In genomic region chr8:84197922-84198774, GRCm38 (mm10) we compare ENCODE assay signal across 8 mouse cellular contexts. TPM values are rescaled to one million over a fixed set of nuclear protein-coding genes. Genes with fewer than 3 reads are reported as not detected.
DNase-seq lines count a peak whose midpoint lies in the region; ATAC-seq and TF ChIP-seq lines count a peak whose summit lies in the region.

No protein-coding gene starts in this region.

- no peaks in the 10 kb centered on the region for H3K27me3 ChIP-seq in forebrain, embryonic 13.5 days
- no peaks in the 10 kb centered on the region for H3K27me3 ChIP-seq in heart, postnatal 0 days (ENCODE audit: control insufficient read depth, insufficient read depth, low read length)
- H3K27me3 ChIP-seq in neural tube, embryonic 13.5 days: peaks cover 22% of the 10 kb centered on the region

- peak overlapping the region; percentile 73 for H3K4me2 ChIP-seq in forebrain, embryonic 13.5 days
- H3K4me2 ChIP-seq in heart, postnatal 0 days (ENCODE audit: low read depth, low read length): peak overlapping the region; percentile 59
- H3K4me2 ChIP-seq in neural tube, embryonic 13.5 days: peak overlapping the region; percentile 63

- peak overlapping the region; percentile 65 for H3K9ac ChIP-seq in forebrain, embryonic 13.5 days
- H3K9ac ChIP-seq in heart, postnatal 0 days (replicated peaks; ENCODE audit: low read depth, low read length): peak overlapping the region; percentile 34
- H3K9ac ChIP-seq in neural tube, embryonic 13.5 days: peak overlapping the region; percentile 61

- peak overlapping the region; percentile 51 for H3K4me3 ChIP-seq in forebrain, embryonic 13.5 days
- H3K4me3 ChIP-seq in heart, postnatal 0 days (ENCODE audit: low read depth, low read length): peak overlapping the region; percentile 35
- H3K4me3 ChIP-seq in neural tube, embryonic 13.5 days: peak overlapping the region; percentile 47

- DNase-seq in CD4-positive, CD25-positive, alpha-beta regulatory T cell, adult 2 months (ENCODE audit: low read depth, low spot score): peak; percentile 100
- DNase-seq in adrenal gland, postnatal 36 days: peak; percentile 94 to 96
- peak; percentile 97 for DNase-seq in heart, postnatal 0 days (ENCODE audit: low spot score)
- DNase-seq in kidney, postnatal 36 days: peak; percentile 91 to 92
- DNase-seq in lung, adult 18-20 months: peak; percentile 97 to 99
- peak; percentile 86 for DNase-seq in testis, postnatal 10 days (ENCODE audit: low spot score)

- no peak for TF ChIP-seq CTCF in heart, postnatal 0 days (IDR thresholded peaks at IDR 0.05; ENCODE audit: low read depth)

- TF ChIP-seq EP300 in heart, postnatal 0 days (IDR thresholded peaks at IDR 0.05; ENCODE audit: low read depth): no peak

- peaks cover 59% of the 10 kb centered on the region for H3K4me1 ChIP-seq in forebrain, embryonic 13.5 days
- peaks cover 36% of the 10 kb centered on the region for H3K4me1 ChIP-seq in heart, postnatal 0 days (ENCODE audit: control insufficient read depth, insufficient read depth)
- H3K4me1 ChIP-seq in neural tube, embryonic 13.5 days (replicated peaks): peaks cover 60% of the 10 kb centered on the region

- no peaks in the 10 kb centered on the region for H3K9me3 ChIP-seq in forebrain, embryonic 13.5 days (replicated peaks)
- no peaks in the 10 kb centered on the region for H3K9me3 ChIP-seq in heart, postnatal 0 days (replicated peaks; ENCODE audit: control insufficient read depth, low read length)
- H3K9me3 ChIP-seq in neural tube, embryonic 13.5 days: no peaks in the 10 kb centered on the region

- H3K27ac ChIP-seq in forebrain, embryonic 13.5 days: peak overlapping the region; percentile 89
- H3K27ac ChIP-seq in heart, postnatal 0 days (ENCODE audit: low read depth): peak overlapping the region; percentile 99
- H3K27ac ChIP-seq in neural tube, embryonic 13.5 days (replicated peaks): peak overlapping the region; percentile 89

- peak; percentile 71 for ATAC-seq in forebrain, embryonic 13.5 days
- peak; percentile 81 for ATAC-seq in heart, postnatal 0 days (ENCODE audit: insufficient read depth, low read depth)
- ATAC-seq in neural tube, embryonic 13.5 days (ENCODE audit: low read depth): peak; percentile 85

- WGBS in forebrain, embryonic 13.5 days: 1% methylated on average over 30 of the region's 30 CpGs
- WGBS in heart, postnatal 0 days: 3% methylated on average over 30 of the region's 30 CpGs
- 2% methylated on average over 30 of the region's 30 CpGs for WGBS in neural tube, embryonic 13.5 days

- no peaks in the 10 kb centered on the region for H3K36me3 ChIP-seq in forebrain, embryonic 13.5 days (ENCODE audit: poor library complexity, severe bottlenecking)
- H3K36me3 ChIP-seq in heart, postnatal 0 days (replicated peaks; ENCODE audit: control insufficient read depth, insufficient read depth, low read length): no peaks in the 10 kb centered on the region
- H3K36me3 ChIP-seq in neural tube, embryonic 13.5 days: no peaks in the 10 kb centered on the region

RNA-seq across cellular contexts. Expression of gene Nanos3, which starts 13.1 kb away (rescaled TPM):
- 1 to 10 TPM in 1 of 2 experiments, not detected in 1; 2.3 TPM for total RNA-seq in adrenal gland, postnatal 36 days (2021)
- 4.7 and 6.5 TPM in 2 replicates for polyA plus RNA-seq in forebrain, embryonic 13.5 days (2015; fragmentation: Nextera tagmentation; extraction: Ambion mirVana)
- 1.4 TPM in 1 of 2 replicates, not detected in the other for total RNA-seq in heart, postnatal 0 days (2014; rRNA removed; ENCODE audit: low replicate concordance)
- 4.6 and 6.0 TPM in 2 replicates for polyA plus RNA-seq in heart, postnatal 0 days (2015; fragmentation: Nextera tagmentation; extraction: Ambion mirVana)
- 6.1 and 10.1 TPM in 2 replicates for polyA plus RNA-seq in neural tube, embryonic 13.5 days (2015; fragmentation: Nextera tagmentation; extraction: Ambion mirVana)

RNA-seq across cellular contexts. Expression of gene Zswim4, which starts 38.7 kb away (rescaled TPM):
- total RNA-seq in adrenal gland, postnatal 36 days (2021): 10 to 100 TPM; 40.1 to 47.6 TPM
- 43.1 and 44.0 TPM in 2 replicates for polyA plus RNA-seq in forebrain, embryonic 13.5 days (2015; fragmentation: Nextera tagmentation; extraction: Ambion mirVana)
- 23.8 and 31.4 TPM in 2 replicates for total RNA-seq in heart, postnatal 0 days (2014; rRNA removed; ENCODE audit: low replicate concordance)
- 4.6 and 5.8 TPM in 2 replicates for polyA plus RNA-seq in heart, postnatal 0 days (2015; fragmentation: Nextera tagmentation; extraction: Ambion mirVana)
- polyA plus RNA-seq in neural tube, embryonic 13.5 days (2015; fragmentation: Nextera tagmentation; extraction: Ambion mirVana): 32.9 and 34.7 TPM in 2 replicates

RNA-seq across cellular contexts. Expression of gene 4930432K21Rik, which starts 50.3 kb away (rescaled TPM):
- under 1 TPM; 0.46 to 0.76 TPM for total RNA-seq in adrenal gland, postnatal 36 days (2021)
- polyA plus RNA-seq in forebrain, embryonic 13.5 days (2015; fragmentation: Nextera tagmentation; extraction: Ambion mirVana): 2.2 and 2.3 TPM in 2 replicates
- 0.43 TPM in 1 of 2 replicates, not detected in the other for total RNA-seq in heart, postnatal 0 days (2014; rRNA removed; ENCODE audit: low replicate concordance)
- 0.34 and 0.48 TPM in 2 replicates for polyA plus RNA-seq in heart, postnatal 0 days (2015; fragmentation: Nextera tagmentation; extraction: Ambion mirVana)
- polyA plus RNA-seq in neural tube, embryonic 13.5 days (2015; fragmentation: Nextera tagmentation; extraction: Ambion mirVana): 1.4 and 1.6 TPM in 2 replicates

RNA-seq across cellular contexts. Expression of gene Cc2d1a, which starts 50.4 kb away (rescaled TPM):
- total RNA-seq in adrenal gland, postnatal 36 days (2021): 10 to 100 TPM; 22.6 to 33.9 TPM
- polyA plus RNA-seq in forebrain, embryonic 13.5 days (2015; fragmentation: Nextera tagmentation; extraction: Ambion mirVana): 18.6 and 24.1 TPM in 2 replicates
- total RNA-seq in heart, postnatal 0 days (2014; rRNA removed; ENCODE audit: low replicate concordance): 13.1 and 17.1 TPM in 2 replicates
- 8.4 and 10.2 TPM in 2 replicates for polyA plus RNA-seq in heart, postnatal 0 days (2015; fragmentation: Nextera tagmentation; extraction: Ambion mirVana)
- 24.3 and 25.6 TPM in 2 replicates for polyA plus RNA-seq in neural tube, embryonic 13.5 days (2015; fragmentation: Nextera tagmentation; extraction: Ambion mirVana)

RNA-seq across cellular contexts. Expression of gene D8Ertd738e, which starts 51.4 kb away (rescaled TPM):
- 100 to 1,000 TPM; 267 to 283 TPM for total RNA-seq in adrenal gland, postnatal 36 days (2021)
- 294 and 310 TPM in 2 replicates for polyA plus RNA-seq in forebrain, embryonic 13.5 days (2015; fragmentation: Nextera tagmentation; extraction: Ambion mirVana)
- 90.3 and 93.2 TPM in 2 replicates for total RNA-seq in heart, postnatal 0 days (2014; rRNA removed; ENCODE audit: low replicate concordance)
- polyA plus RNA-seq in heart, postnatal 0 days (2015; fragmentation: Nextera tagmentation; extraction: Ambion mirVana): 382 and 414 TPM in 2 replicates
- 255 and 273 TPM in 2 replicates for polyA plus RNA-seq in neural tube, embryonic 13.5 days (2015; fragmentation: Nextera tagmentation; extraction: Ambion mirVana)

Comparison
In these comparisons a context has a peak if more than half of its experiments do, and no peak if none do; other contexts are left out.
1. Peak in every context shown above with its lines: DNase-seq, ATAC-seq, H3K4me3 ChIP-seq and H3K27ac ChIP-seq.